Mouse (Mus musculus): ENCODE measurements around the gene Glt1d1. TPM values are rescaled to one million over a fixed set of nuclear protein-coding genes. Genes with fewer than 3 reads are reported as not detected.

The Glt1d1 gene
- total and polyA plus RNA-seq, 3 experiments, result 0.19 TPM; not detected in 2

- Histone ChIP-seq H3K9ac (ENCODE audit: control insufficient read depth, low read depth, low read length, poor library complexity, severe bottlenecking) (no peak overlapping the region), H3K27me3 (ENCODE audit: control insufficient read depth in 1 of 2, insufficient read depth in 2 of 2, low read length in 2 of 2) (no peaks in the 10 kb centered on the region), H3K79me2 (ENCODE audit: control insufficient read depth, insufficient read depth, low read length, poor library complexity) (peaks cover 18% of the 10 kb centered on the region), H3K4me3 (ENCODE audit: control insufficient read depth in 1 of 2, insufficient read depth in 1 of 2, low read depth in 2 of 2, low read length in 2 of 2) (no peak overlapping the region), H3K36me3 (ENCODE audit: control insufficient read depth in 1 of 2, insufficient read depth in 2 of 2, low read length in 2 of 2) (peaks cover 0 to 4% of the 10 kb centered on the region in 2 experiments; a peak in 2 of 4 replicates), H3K27ac (ENCODE audit: control insufficient read depth, low read depth, low read length) (no peak overlapping the region), H3K9me3 (replicated peaks; ENCODE audit: insufficient read depth, low read length) (no peaks in the 10 kb centered on the region), H3K4me1 (ENCODE audit: control insufficient read depth in 1 of 2, insufficient read depth in 2 of 2, low read length in 2 of 2) (peaks cover 0 to 10% of the 10 kb centered on the region in 2 experiments; a peak in 2 of 4 replicates)
- DNase-seq (ENCODE audit: low read depth, low spot score), result no peak
- TF ChIP-seq NELFE (IDR thresholded peaks at IDR 0.05; ENCODE audit: low read depth, low read length) (no peak), E2F4 (IDR thresholded peaks at IDR 0.05; ENCODE audit: borderline replicate concordance, low read depth, low read length) (no peak), TBP (IDR thresholded peaks at IDR 0.05; ENCODE audit: low read depth, low read length) (no peak)
These were observed 11.7 kb upstream of the Glt1d1 start for GRCm38 (mm10) chr5:127620371-127620770.

- Histone ChIP-seq H3K36me3 (ENCODE audit: control insufficient read depth in 1 of 2, insufficient read depth in 2 of 2, low read length in 2 of 2) (no peaks in the 10 kb centered on the region), H3K9me3 (replicated peaks; ENCODE audit: insufficient read depth, low read length) (no peaks in the 10 kb centered on the region), H3K4me3 (ENCODE audit: control insufficient read depth in 1 of 2, insufficient read depth in 1 of 2, low read depth in 2 of 2, low read length in 2 of 2) (peak overlapping the region; percentile 44 to 56), H3K9ac (ENCODE audit: control insufficient read depth, low read depth, low read length, poor library complexity, severe bottlenecking) (peak overlapping the region; percentile 55), H3K27me3 (ENCODE audit: control insufficient read depth in 1 of 2, insufficient read depth in 2 of 2, low read length in 2 of 2) (no peaks in the 10 kb centered on the region), H3K27ac (ENCODE audit: control insufficient read depth, low read depth, low read length) (peak overlapping the region; percentile 21; the same call in 1 of the 2 replicates), H3K79me2 (ENCODE audit: control insufficient read depth, insufficient read depth, low read length, poor library complexity) (peaks cover 11% of the 10 kb centered on the region), H3K4me1 (ENCODE audit: control insufficient read depth in 1 of 2, insufficient read depth in 2 of 2, low read length in 2 of 2) (0 out of 4 replicates have a peak, but pooled peaks cover 0 to 3% of the 10 kb centered on the region in 2 experiments)
- DNase-seq (ENCODE audit: low read depth, low spot score), result peak; percentile 84
- peak; percentile 58 for TF ChIP-seq SIN3A (IDR thresholded peaks at IDR 0.05; ENCODE audit: low read length)
- no peak for TF ChIP-seq TAL1 (IDR thresholded peaks at IDR 0.05; ENCODE audit: low read length)
- TF ChIP-seq ZKSCAN1 (IDR thresholded peaks at IDR 0.05; ENCODE audit: low read depth, low read length), result no peak
- TF ChIP-seq POLR2AphosphoS5 (IDR thresholded peaks at IDR 0.05; ENCODE audit: borderline replicate concordance, low read depth, low read length), result no peak
- no peak for TF ChIP-seq USF1 (IDR thresholded peaks at IDR 0.05; ENCODE audit: low read depth, low read length)
- peak; percentile 42; the same call in 1 of the 2 replicates for TF ChIP-seq HCFC1 (IDR thresholded peaks at IDR 0.05; ENCODE audit: low read depth, low read length)
- TF ChIP-seq MAZ (IDR thresholded peaks at IDR 0.05; ENCODE audit: low read depth, low read length), result no peak
- TF ChIP-seq RCOR1 (IDR thresholded peaks at IDR 0.05; ENCODE audit: low read depth, low read length), result no peak
- no peak for TF ChIP-seq MEF2A (IDR thresholded peaks at IDR 0.05; ENCODE audit: extremely low read depth, insufficient replicate concordance, low read depth, low read length, poor library complexity, severe bottlenecking)
- no peak for TF ChIP-seq KAT2A (conservative IDR thresholded peaks at IDR 0.05; ENCODE audit: low read depth, low read length)
- peak; percentile 41; the same call in 1 of the 2 replicates for TF ChIP-seq TBP (IDR thresholded peaks at IDR 0.05; ENCODE audit: low read depth, low read length)
- no peak for TF ChIP-seq RAD21 (IDR thresholded peaks at IDR 0.05; ENCODE audit: low read depth, low read length)
- TF ChIP-seq NELFE (IDR thresholded peaks at IDR 0.05; ENCODE audit: low read depth, low read length), result peak; percentile 29; the same call in 1 of the 2 replicates
- TF ChIP-seq UBTF (IDR thresholded peaks at IDR 0.05; ENCODE audit: borderline replicate concordance, insufficient read depth, low read depth, low read length), result no peak
- no peak for TF ChIP-seq BHLHE40 (IDR thresholded peaks at IDR 0.05; ENCODE audit: borderline replicate concordance, low read depth, low read length)
- no peak for TF ChIP-seq ZNF384 (IDR thresholded peaks at IDR 0.05; ENCODE audit: low read depth, low read length)
- no peak for TF ChIP-seq MYC (IDR thresholded peaks at IDR 0.05; ENCODE audit: low read depth, low read length)
- TF ChIP-seq ZMIZ1 (IDR thresholded peaks at IDR 0.05; ENCODE audit: low read depth, low read length), result no peak
These were observed 11.0 kb upstream of the Glt1d1 start for GRCm38 (mm10) chr5:127621108-127621507.

All from MEL (cell line).